Mouse (Mus musculus): ENCODE results near the gene Knl1.
"Not testable (repeated sequence)": the region's sequence is repeated elsewhere in the genome, so short reads cannot be mapped to it uniquely, and the experiment has no call there.

Gene Knl1

GRCm38 (mm10) chr2:119046649-119047611, at the start of gene Knl1:
Gene Knl1 (plus strand): TSS chr2:119047119.
- DNase-seq (ENCODE audit: low read depth in 1 of 2, low spot score in 2 of 2): peak; percentile 95 to 99

GRCm38 (mm10) chr2:118998115-118998866, 48.6 kb upstream of the Knl1 start:
- no peak for DNase-seq (ENCODE audit: low read depth in 1 of 2, low spot score in 2 of 2)

DNA sequence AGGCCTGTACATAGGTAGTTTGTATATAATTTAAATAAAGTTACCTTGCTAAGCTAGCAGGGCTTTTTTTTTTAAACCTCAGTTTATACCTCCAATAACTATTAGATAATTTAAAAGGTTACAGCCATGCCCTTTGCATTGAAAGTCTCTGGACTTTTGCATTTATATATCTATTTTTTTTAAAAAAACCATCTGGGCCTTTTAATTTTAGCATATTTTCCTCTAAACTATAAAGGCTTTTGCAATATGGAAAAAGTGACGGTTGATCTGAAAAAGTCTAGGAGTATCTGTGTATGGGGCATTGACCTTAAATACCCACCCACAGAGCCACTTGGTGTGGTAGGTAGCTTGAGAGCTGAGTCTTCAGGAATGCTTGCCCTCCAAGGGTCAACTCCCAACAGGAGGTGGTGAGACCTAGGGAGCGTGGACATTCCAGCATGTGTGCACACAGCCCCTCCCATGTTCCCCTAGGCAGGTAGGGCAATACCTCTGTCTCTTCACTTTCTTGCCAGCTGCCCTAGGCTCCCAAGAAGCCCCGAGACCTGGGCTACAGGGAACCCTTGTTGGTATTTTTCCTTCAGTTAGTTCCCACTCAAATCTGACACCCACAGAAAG, 47.8 kb upstream of the Knl1 start:
- no peak for DNase-seq (ENCODE audit: low read depth in 1 of 2, low spot score in 2 of 2)

DNA sequence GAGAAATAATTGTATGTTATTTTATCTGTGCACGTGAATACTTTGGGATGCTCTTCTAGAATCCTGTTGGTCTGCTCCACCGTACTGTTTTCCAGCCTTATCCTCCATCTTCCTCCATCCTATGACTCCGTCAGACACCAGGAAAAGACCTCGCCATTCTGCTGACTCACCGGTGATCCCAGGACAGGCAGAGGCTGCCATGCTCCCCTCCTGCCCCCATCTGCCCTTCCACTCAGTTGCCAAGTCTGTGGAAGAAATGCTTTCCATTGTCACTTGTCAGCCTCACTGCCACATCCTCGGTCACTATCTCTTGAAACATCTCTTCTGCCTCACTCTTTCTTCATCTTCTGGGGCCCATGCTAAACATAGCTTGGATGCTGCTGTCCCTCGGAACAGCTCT, 40.0 kb upstream of the Knl1 start:
- DNase-seq (ENCODE audit: low read depth in 1 of 2, low spot score in 2 of 2): no peak

DNA sequence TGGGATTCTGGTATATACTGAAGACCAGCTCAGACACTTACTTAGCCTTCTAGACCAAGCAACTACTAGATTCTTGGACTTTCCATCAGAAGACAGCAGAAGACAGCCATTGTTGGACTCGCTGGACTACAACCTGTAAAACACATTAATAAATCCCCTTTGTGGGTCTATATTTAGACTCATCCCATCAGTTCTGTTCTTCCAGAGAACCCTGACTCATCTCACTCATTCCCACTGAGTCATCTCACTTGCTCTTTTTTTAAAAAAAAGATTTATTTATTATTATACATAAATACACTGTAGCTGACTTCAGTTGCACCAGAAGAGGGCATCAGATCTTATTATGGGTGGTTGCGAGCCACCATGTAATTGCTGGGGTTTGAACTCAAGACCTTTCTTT, 37.5 kb upstream of the Knl1 start:
- no peak for DNase-seq (ENCODE audit: low read depth in 1 of 2, low spot score in 2 of 2)

- DNase-seq (ENCODE audit: low read depth in 1 of 2, low spot score in 2 of 2): no peak
Observed at GRCm38 (mm10) chr2:119014989-119015388, 31.9 kb upstream of the Knl1 start.

GRCm38 (mm10) chr2:119015604-119016180, 31.2 kb upstream of the Knl1 start:
- DNase-seq (ENCODE audit: low read depth in 1 of 2, low spot score in 2 of 2): peak; percentile 48 to 54

GRCm38 (mm10) chr2:119016312-119016711, 30.6 kb upstream of the Knl1 start:
- DNase-seq (ENCODE audit: low read depth in 1 of 2, low spot score in 2 of 2): not testable (repeated sequence)

DNA sequence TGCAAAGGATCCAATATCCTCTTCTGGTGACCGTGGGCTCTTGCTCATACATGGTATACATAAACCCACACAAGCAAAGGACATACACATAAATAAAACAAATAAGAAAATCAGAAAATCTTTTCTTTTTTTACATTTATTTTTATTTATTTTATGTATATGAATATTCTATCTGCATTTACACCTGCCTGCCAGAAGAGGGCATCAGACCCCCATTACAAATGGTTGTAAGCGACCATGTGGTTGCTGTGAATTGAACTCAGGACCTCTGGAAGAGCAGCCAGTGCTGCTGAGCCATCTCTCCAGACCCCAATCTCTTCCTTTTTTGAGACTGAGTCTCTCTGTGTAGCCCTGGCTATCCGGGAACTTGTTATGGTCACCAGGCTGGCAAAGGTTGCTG, 29.3 kb upstream of the Knl1 start:
- no peak for DNase-seq (ENCODE audit: low read depth in 1 of 2, low spot score in 2 of 2)

- DNase-seq (ENCODE audit: low read depth in 1 of 2, low spot score in 2 of 2): no peak
Observed at GRCm38 (mm10) chr2:119018391-119019122, 28.4 kb upstream of the Knl1 start.

DNA sequence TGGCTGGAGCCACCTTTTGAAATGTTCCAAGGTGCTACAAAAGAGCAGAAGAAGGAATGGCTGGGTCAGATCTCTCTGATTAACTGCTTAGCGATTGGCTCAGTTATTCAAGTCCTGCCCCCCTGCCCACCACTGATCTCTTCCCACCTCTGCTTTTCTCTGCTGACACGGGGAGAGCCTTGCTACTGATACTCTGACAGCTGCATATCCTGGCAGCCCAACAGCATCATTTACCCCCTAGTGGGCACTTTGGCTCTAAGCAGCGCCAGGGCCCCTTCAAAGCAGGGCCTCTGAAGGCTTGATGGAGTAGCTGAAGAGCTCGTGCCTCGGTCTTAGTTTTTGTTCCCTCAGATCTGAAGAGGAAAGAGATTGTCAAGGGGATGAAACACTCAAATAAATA, 27.8 kb upstream of the Knl1 start:
- DNase-seq (ENCODE audit: low read depth in 1 of 2, low spot score in 2 of 2): no peak

- DNase-seq (ENCODE audit: low read depth in 1 of 2, low spot score in 2 of 2): no peak
Observed at GRCm38 (mm10) chr2:119019538-119019937, 27.4 kb upstream of the Knl1 start.

GRCm38 (mm10) chr2:119023154-119023660, 23.7 kb upstream of the Knl1 start:
- DNase-seq (ENCODE audit: low read depth in 1 of 2, low spot score in 2 of 2): no peak

GRCm38 (mm10) chr2:119024536-119025238, 22.2 kb upstream of the Knl1 start:
- DNase-seq (ENCODE audit: low read depth in 1 of 2, low spot score in 2 of 2): no peak

GRCm38 (mm10) chr2:119025239-119025616, 21.7 kb upstream of the Knl1 start:
- no peak for DNase-seq (ENCODE audit: low read depth in 1 of 2, low spot score in 2 of 2)

GRCm38 (mm10) chr2:119026951-119027350, 20.0 kb upstream of the Knl1 start:
- no peak for DNase-seq (ENCODE audit: low read depth in 1 of 2, low spot score in 2 of 2)

- peak; percentile 74 to 85 for DNase-seq (ENCODE audit: low read depth in 1 of 2, low spot score in 2 of 2)
Observed at GRCm38 (mm10) chr2:119028941-119029551, 17.9 kb upstream of the Knl1 start, which contains the start of gene Ccdc32. Gene Ccdc32 (minus strand): TSS chr2:119029393.

- no peak for DNase-seq (ENCODE audit: low read depth in 1 of 2, low spot score in 2 of 2)
Observed at GRCm38 (mm10) chr2:119032191-119032590, 14.7 kb upstream of the Knl1 start.

DNA sequence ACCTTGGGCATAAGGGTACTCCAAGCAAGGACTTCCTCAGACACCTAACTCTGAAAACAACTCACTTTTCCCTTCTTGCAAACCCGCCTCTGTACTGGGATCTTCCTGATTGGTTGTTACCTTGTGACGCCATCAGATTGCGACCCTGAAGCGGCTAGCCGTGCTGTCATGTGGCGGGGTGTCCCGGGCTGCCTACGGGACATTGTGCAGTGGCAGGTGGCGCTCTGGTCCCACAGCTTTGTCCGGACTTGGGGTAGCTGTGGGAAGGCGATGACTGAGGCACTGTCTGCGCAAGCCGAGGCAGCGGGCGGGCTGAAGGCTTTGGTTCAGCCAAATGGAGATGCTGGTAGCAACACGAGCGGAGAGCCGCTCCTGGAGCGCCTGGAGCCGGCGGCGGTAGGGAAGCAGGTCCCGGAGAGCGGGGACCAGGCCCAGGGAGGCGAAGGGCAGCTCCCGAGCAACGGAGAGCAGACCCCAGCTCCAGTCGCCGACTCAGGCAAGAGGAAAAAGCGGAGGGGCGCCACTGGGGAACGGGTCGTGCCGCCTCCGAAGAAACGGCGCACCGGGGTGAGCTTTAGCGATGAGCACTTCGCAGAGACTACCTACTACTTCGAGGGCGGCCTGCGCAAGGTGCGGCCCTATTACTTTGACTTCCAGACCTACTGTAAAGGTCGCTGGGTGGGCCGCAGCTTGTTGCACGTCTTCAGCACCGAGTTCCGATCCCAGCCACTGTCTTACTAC, 12.1 kb upstream of the Knl1 start, which contains the start of gene Rpusd2:
Gene Rpusd2 (plus strand): TSS at position 135 of the 741 bp plus-strand sequence.
- DNase-seq (ENCODE audit: low read depth in 1 of 2, low spot score in 2 of 2): peak; percentile 78 to 84
